Mouse (Mus musculus): ENCODE measurements around the gene Reep1. TPM values are rescaled to one million over a fixed set of nuclear protein-coding genes. Genes with fewer than 3 reads are reported as not detected.

Reep1 gene
- 14.9 and 15.8 TPM in 2 replicates for polyA plus RNA-seq (2015; fragmentation: Nextera tagmentation; extraction: Ambion mirVana)

- no peaks in the 10 kb centered on the region for H3K36me3 ChIP-seq
- H3K9ac ChIP-seq, result peak within 1 kb of the TSS; percentile 17; the same call in 1 of the 2 replicates
- H3K4me2 ChIP-seq, result peak within 1 kb of the TSS; percentile 96
- H3K9me3 ChIP-seq, result no peaks in the 10 kb centered on the region
- under 1% methylated on average over 81 of the region's 91 CpGs for WGBS
- H3K27ac ChIP-seq, result no peak within 1 kb of the TSS
- H3K4me1 ChIP-seq, result peaks cover 5% of the 10 kb centered on the region; the same call in 1 of the 2 replicates
- peaks cover 6% of the 10 kb centered on the region for H3K27me3 ChIP-seq (replicated peaks)
- ATAC-seq (ENCODE audit: insufficient read depth, low FRiP score, low read depth), result peak; percentile 88
- peak within 1 kb of the TSS; percentile 59 for H3K4me3 ChIP-seq (replicated peaks)
Observed at GRCm38 (mm10) chr6:71707511-71708501, at the start of gene Reep1. Gene Reep1 (plus strand): TSS chr6:71707561.

GRCm38 (mm10) chr6:71658290-71658689 is 49.1 kb upstream of the Reep1 start:
- Histone ChIP-seq H3K9ac (no peak overlapping the region), H3K9me3 (no peaks in the 10 kb centered on the region), H3K36me3 (no peaks in the 10 kb centered on the region), H3K4me3 (replicated peaks) (no peak overlapping the region), H3K27me3 (replicated peaks) (no peaks in the 10 kb centered on the region), H3K4me1 (no peaks in the 10 kb centered on the region), H3K4me2 (no peak overlapping the region), H3K27ac (no peak overlapping the region; the same call in 1 of the 2 replicates)
- WGBS, result 50% methylated on average over 2 of the region's 2 CpGs
- ATAC-seq (ENCODE audit: insufficient read depth, low FRiP score, low read depth), result peak; percentile 65

DNA sequence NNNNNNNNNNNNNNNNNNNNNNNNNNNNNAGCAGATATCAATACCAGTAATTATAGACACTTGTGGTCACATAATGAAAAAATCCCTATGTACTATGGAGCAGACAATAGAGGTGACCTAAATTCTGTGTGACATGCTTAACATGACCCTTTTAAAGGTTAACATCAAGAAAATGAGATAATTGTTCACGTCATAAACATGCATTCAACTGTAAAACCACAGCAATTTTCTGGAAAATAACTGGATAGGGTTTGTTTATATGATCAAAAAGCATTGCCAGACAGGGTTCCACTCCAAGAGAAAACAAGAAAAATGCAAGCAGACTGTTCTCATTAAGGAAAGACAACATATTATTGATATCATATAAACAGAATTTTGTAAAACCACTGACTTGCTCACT is 42.9 kb upstream of the Reep1 start:
- no peak for ATAC-seq (ENCODE audit: insufficient read depth, low FRiP score, low read depth)
- Histone ChIP-seq H3K27ac (no peak overlapping the region), H3K36me3 (no peaks in the 10 kb centered on the region), H3K9me3 (no peaks in the 10 kb centered on the region), H3K4me2 (no peak overlapping the region), H3K9ac (no peak overlapping the region), H3K4me1 (no peaks in the 10 kb centered on the region), H3K27me3 (replicated peaks) (no peaks in the 10 kb centered on the region), H3K4me3 (replicated peaks) (no peak overlapping the region)
- 59% methylated on average over 1 of the region's 1 CpGs for WGBS

- Histone ChIP-seq H3K9me3 (no peaks in the 10 kb centered on the region), H3K27ac (no peak overlapping the region), H3K4me1 (no peaks in the 10 kb centered on the region), H3K27me3 (replicated peaks) (no peaks in the 10 kb centered on the region), H3K4me2 (no peak overlapping the region), H3K4me3 (replicated peaks) (no peak overlapping the region), H3K36me3 (no peaks in the 10 kb centered on the region), H3K9ac (no peak overlapping the region)
- ATAC-seq (ENCODE audit: insufficient read depth, low FRiP score, low read depth), result no peak
- WGBS, result 61% methylated on average over 2 of the region's 2 CpGs
Observed at GRCm38 (mm10) chr6:71673166-71673565, 34.2 kb upstream of the Reep1 start.

GRCm38 (mm10) chr6:71678891-71679290 is 28.5 kb upstream of the Reep1 start:
- Histone ChIP-seq H3K27me3 (replicated peaks) (no peaks in the 10 kb centered on the region), H3K27ac (no peak overlapping the region), H3K4me1 (no peaks in the 10 kb centered on the region), H3K9ac (no peak overlapping the region), H3K9me3 (no peaks in the 10 kb centered on the region), H3K4me3 (replicated peaks) (no peak overlapping the region), H3K4me2 (no peak overlapping the region), H3K36me3 (no peaks in the 10 kb centered on the region)
- WGBS, result 63% methylated on average over 7 of the region's 7 CpGs
- ATAC-seq (ENCODE audit: insufficient read depth, low FRiP score, low read depth), result no peak

DNA sequence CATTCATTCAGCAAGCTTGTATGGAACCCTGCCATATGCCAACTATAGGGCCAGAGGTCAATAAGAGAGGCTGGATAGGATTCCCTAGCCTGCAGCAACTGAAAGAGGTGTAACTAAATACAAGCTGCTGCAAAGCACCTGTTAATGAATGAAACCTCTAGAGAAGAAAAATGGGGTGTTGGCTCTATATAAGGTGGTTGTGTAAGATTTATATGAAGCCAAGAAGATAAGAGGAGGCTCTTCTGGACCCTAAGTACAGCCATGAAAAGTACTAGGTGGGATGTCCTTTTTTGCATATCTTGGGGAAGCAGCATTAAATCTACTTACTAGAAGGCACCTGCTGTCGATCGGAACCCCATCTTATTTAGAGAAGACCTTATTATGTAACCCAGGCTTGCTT is 12.2 kb upstream of the Reep1 start:
- Histone ChIP-seq H3K27me3 (replicated peaks) (no peaks in the 10 kb centered on the region), H3K9me3 (no peaks in the 10 kb centered on the region), H3K4me3 (replicated peaks) (no peak overlapping the region), H3K36me3 (no peaks in the 10 kb centered on the region), H3K27ac (no peak overlapping the region), H3K4me2 (no peak overlapping the region), H3K4me1 (no peaks in the 10 kb centered on the region), H3K9ac (no peak overlapping the region)
- 83% methylated on average over 2 of the region's 2 CpGs for WGBS
- no peak for ATAC-seq (ENCODE audit: insufficient read depth, low FRiP score, low read depth)

- WGBS, result 70% methylated on average over 3 of the region's 3 CpGs
- H3K36me3 ChIP-seq, result no peaks in the 10 kb centered on the region
- H3K4me3 ChIP-seq (replicated peaks), result no peak overlapping the region
- H3K4me1 ChIP-seq, result no peaks in the 10 kb centered on the region
- no peak overlapping the region for H3K4me2 ChIP-seq
- H3K27me3 ChIP-seq (replicated peaks), result no peaks in the 10 kb centered on the region
- H3K9me3 ChIP-seq, result no peaks in the 10 kb centered on the region
- no peak for ATAC-seq (ENCODE audit: insufficient read depth, low FRiP score, low read depth)
- no peak overlapping the region for H3K27ac ChIP-seq
- no peak overlapping the region for H3K9ac ChIP-seq
Observed at GRCm38 (mm10) chr6:71695599-71695998, 11.8 kb upstream of the Reep1 start.

- Histone ChIP-seq H3K27me3 (replicated peaks) (peaks cover 6% of the 10 kb centered on the region), H3K4me2 (no peak overlapping the region), H3K4me3 (replicated peaks) (no peak overlapping the region), H3K9ac (no peak overlapping the region), H3K4me1 (peaks cover 5% of the 10 kb centered on the region; the same call in 1 of the 2 replicates), H3K9me3 (no peaks in the 10 kb centered on the region), H3K36me3 (no peaks in the 10 kb centered on the region), H3K27ac (no peak overlapping the region)
- WGBS, result 77% methylated on average over 12 of the region's 12 CpGs
- ATAC-seq (ENCODE audit: insufficient read depth, low FRiP score, low read depth), result no peak
Observed at GRCm38 (mm10) chr6:71706871-71707270, 490 bp upstream of the Reep1 start.

DNA sequence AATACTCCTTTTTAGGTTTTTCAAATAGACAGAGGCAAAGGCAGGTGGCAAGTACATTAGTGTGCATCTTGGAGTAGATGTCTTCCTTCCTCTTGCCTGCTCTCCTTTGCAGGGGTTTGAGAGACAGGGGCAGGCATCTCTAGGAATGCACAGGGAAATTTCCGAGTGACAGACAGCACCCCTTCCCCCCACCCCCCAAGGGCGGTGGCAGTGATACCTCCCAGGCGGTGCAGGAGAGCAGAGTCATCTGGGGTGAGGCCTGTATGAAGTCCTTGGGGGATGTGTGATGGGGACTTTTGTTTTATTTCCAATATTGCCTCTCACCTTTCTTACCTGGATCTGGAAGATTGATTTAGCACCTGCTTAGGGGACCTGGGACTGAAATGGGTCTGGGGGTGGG is 1.2 kb downstream of the Reep1 start:
- Histone ChIP-seq H3K4me2 (peak overlapping the region; percentile 96), H3K9me3 (no peaks in the 10 kb centered on the region), H3K4me1 (peaks cover 5% of the 10 kb centered on the region; the same call in 1 of the 2 replicates), H3K4me3 (replicated peaks) (peak overlapping the region; percentile 59), H3K27me3 (replicated peaks) (peaks cover 6% of the 10 kb centered on the region), H3K9ac (no peak overlapping the region; the same call in 1 of the 2 replicates), H3K36me3 (no peaks in the 10 kb centered on the region), H3K27ac (no peak overlapping the region)
- WGBS, result 10% methylated on average over 3 of the region's 3 CpGs
- ATAC-seq (ENCODE audit: insufficient read depth, low FRiP score, low read depth), result no peak

- Histone ChIP-seq H3K27ac (no peak overlapping the region), H3K9ac (no peak overlapping the region), H3K4me2 (no peak overlapping the region), H3K4me1 (peaks cover 5% of the 10 kb centered on the region; the same call in 1 of the 2 replicates), H3K9me3 (no peaks in the 10 kb centered on the region), H3K4me3 (replicated peaks) (no peak overlapping the region), H3K36me3 (no peaks in the 10 kb centered on the region), H3K27me3 (replicated peaks) (peaks cover 6% of the 10 kb centered on the region)
- WGBS, result 78% methylated on average over 3 of the region's 3 CpGs
- no peak for ATAC-seq (ENCODE audit: insufficient read depth, low FRiP score, low read depth)
Observed at GRCm38 (mm10) chr6:71710323-71710722, 3.0 kb downstream of the Reep1 start.

DNA sequence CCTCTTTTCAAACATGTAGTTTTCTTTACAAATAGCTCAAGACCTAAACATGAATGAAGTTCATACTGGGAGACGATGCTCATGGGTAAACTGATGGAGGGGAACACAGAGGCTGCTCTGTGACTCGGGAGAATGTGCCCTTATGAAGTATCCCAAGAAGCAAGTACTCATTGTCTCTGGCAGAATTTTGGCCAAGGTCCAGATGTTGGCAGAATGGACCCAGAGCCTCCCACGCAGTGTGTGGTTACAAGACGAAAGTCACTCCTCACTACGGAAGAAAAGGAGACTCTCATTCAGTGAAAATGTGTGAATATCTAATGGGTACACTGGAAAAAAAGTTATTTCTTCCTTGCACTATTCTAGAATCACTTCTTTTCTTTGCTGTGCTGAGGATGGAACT is 3.8 kb downstream of the Reep1 start:
- Histone ChIP-seq H3K9me3 (no peaks in the 10 kb centered on the region), H3K4me1 (peaks cover 5% of the 10 kb centered on the region; the same call in 1 of the 2 replicates), H3K27ac (no peak overlapping the region), H3K4me2 (no peak overlapping the region), H3K9ac (no peak overlapping the region), H3K27me3 (replicated peaks) (peaks cover 6% of the 10 kb centered on the region), H3K4me3 (replicated peaks) (no peak overlapping the region), H3K36me3 (no peaks in the 10 kb centered on the region)
- no peak for ATAC-seq (ENCODE audit: insufficient read depth, low FRiP score, low read depth)
- 84% methylated on average over 5 of the region's 5 CpGs for WGBS

GRCm38 (mm10) chr6:71713532-71713931 is 6.2 kb downstream of the Reep1 start:
- no peak overlapping the region for H3K9ac ChIP-seq
- H3K27me3 ChIP-seq (replicated peaks), result peaks cover 6% of the 10 kb centered on the region
- peaks cover 1% of the 10 kb centered on the region; the same call in 1 of the 2 replicates for H3K4me1 ChIP-seq
- WGBS, result 72% methylated on average over 2 of the region's 2 CpGs
- no peak for ATAC-seq (ENCODE audit: insufficient read depth, low FRiP score, low read depth)
- H3K4me2 ChIP-seq, result no peak overlapping the region
- H3K27ac ChIP-seq, result no peak overlapping the region
- H3K4me3 ChIP-seq (replicated peaks), result no peak overlapping the region
- H3K9me3 ChIP-seq, result no peaks in the 10 kb centered on the region
- no peaks in the 10 kb centered on the region for H3K36me3 ChIP-seq

All from stomach, embryonic 15.5 days (tissue).